Mouse (Mus musculus) cerebellum, adult 18-20 months (tissue): ENCODE data around the gene Zfp629.
A peak's percentile ranks its signal among the peaks of the same experiment; 100 is the strongest.

Source experiments
- DNase-seq, 2 experiments: peaks; one replicate each; pipeline ENCODE4 v3.0.0; 2021

Zfp629 gene

DNA sequence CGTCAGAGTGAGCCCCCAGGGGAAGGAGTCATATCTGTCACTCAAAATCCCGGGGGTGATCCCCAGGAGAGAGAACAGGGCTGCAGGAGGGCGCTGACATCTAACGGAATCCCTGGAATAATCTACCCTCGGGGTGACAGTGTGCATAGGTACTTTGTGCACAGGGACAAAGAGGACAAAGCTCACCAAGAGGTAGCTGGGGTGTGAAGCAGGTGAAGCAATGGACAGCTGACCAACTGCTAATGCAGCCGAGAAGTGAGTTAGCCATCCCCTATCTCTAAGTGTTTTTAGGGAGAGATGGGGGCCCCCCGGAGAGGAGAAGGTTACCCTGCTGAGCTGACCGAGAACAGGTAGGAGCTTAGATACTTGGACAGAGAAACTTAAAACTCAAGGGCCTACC is 1.5 kb downstream of the Zfp629 start:
- no peak for DNase-seq

DNA sequence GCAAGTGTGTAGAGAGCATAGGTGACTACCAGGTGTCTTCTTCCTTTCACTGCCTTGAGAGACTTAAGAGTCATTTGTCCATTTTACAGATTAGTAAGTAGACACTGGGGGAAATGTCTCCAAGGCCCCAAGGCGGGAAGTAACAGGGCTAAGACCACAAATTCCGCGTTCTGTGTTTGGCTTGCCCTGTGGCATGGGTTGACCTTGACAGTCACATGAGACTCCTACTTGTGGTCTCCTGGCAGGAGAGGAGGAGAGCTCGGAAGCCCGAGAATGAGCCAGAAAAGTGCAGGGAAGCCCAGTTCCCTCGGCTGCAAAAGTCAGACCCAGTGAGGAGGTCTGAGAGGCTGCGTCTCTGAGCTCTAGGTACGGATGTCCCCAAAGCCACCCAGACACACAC is 2.1 kb downstream of the Zfp629 start:
- DNase-seq, result no peak

DNA sequence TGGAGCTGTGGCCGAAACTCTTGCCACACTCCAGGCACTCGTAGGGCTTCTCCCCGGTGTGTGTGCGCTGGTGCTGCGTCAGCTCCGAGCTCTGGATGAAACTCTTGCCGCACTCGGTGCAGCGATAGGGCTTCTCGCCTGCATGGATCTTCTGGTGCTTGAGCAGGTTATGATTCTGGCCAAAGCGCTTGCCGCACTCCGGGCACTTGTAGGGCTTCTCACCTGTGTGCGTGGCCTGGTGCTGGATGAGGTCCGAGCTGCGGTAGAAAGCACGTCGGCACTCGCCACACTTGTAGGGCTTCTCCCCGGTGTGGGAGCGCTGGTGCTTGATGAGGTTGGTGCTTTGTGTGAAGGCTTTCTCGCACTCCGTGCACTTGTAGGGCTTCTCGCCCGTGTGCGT is 4.0 kb downstream of the Zfp629 start:
- DNase-seq, result no peak

DNA sequence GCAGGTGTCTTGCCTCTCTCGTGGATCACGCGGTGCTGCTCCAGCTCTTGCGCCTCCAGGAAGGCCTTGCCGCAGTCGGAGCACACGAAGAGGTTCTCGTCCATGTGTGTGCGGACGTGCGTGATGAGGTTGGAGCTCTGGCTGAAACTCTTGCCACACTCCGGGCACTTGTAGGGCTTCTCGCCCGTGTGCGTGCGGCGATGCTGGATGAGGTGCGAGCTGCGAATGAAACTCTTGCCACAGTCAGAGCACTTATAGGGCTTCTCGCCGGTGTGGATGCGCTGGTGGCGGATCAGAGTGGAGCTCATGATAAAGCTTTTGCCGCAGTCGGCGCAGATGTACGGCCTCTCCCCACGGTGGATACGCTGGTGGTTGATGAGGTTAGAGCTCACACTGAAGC is 4.6 kb downstream of the Zfp629 start:
- DNase-seq, result no peak

DNA sequence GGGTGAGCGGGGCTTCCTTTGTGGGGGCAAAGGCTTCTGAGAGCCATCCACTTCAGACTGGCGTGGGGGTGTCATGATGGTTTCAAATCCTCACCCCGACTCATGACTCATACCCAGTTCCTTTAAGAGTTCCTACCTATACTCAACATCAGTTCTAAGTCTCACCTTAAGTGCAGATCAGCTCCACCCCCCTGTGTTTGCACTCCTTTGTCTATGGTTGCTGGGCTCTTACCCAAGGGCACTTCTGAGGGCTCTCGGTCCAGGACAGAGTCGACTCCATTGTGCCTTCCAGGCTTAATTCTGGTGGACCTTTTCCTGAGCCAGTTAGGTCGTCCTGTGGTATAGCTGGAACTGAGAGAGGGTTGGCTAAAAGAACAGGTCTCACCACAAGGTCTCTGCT is 8.4 kb downstream of the Zfp629 start:
- no peak for DNase-seq

DNA sequence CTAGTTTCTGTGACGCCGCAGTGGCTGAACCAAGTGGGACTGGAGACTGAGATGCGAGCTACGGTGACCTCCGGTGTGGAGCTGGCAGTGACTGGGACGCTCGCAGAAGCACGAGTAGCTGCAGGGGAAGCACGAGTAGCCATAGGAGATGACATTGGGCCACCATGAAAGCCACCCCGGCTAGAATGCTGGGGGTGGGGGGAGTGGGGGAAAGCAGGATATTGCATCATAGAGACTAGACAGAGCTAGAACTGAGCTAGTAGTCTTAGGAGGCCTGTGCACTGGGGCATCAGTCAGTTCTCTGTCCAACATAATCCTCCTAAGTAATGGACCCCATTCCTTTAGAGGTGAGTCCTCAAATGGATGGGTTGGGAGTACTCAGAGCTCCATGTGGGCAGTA is 11.3 kb downstream of the Zfp629 start:
- no peak for DNase-seq

DNA sequence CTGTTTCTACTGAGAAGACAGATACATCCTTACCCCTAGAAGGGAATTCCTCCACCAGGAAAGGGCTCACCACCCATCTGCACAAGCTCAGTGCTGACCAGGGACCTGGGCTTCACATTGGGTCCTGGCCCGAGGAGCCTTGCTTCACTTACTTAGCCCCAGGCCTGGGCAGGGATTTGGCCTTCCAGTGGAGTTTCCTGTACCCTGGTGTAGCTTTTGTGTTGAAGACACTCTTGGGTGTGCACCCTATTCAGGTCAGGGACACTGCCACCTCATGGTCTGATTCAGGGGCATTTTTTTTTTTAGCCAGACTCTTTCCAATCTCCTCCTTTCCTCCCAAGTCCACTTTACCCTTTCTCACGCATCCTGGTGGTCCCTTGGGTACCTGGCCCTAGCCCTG is 12.7 kb downstream of the Zfp629 start:
- DNase-seq, result no peak

DNA sequence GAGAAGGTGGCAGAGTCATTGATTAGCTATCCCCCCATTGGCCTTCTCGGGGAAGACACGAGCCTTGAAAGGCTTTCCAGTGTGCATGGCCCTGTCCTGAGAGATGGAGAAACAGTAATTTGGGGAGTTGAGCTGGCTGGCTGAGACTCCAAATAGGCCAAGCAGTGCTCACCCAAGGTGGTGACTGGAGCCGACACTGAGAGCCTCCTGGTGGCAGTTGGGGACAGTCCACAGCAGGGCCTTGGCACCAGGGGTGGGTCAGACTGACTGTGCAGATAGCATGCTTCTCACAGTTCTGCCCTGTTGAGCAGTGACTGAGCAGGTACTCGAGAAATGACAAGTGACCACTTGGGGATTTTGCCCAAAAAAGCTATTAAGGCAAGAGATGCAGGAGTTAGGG is 13.9 kb downstream of the Zfp629 start:
- DNase-seq, result no peak

DNA sequence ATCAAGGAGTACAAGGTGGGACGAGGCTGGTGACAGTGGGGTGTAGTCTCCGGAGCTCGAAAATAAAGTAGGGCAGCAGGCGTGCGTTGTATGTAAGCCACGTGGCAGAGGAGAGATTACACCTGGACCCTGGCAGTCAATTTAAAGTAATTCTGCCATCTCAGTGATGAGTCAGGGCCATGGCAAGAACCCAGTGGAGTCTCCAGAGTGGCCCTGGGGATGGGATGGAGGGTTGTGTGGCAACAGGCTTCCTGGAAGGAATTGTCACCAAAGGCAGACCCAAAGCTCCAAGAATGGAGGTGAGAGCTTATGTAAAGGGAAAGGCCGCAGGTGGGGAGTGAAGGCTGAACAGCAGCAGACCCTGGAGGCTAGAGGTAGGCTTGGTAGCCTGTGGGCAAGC is 15.0 kb downstream of the Zfp629 start:
- no peak for DNase-seq

DNA sequence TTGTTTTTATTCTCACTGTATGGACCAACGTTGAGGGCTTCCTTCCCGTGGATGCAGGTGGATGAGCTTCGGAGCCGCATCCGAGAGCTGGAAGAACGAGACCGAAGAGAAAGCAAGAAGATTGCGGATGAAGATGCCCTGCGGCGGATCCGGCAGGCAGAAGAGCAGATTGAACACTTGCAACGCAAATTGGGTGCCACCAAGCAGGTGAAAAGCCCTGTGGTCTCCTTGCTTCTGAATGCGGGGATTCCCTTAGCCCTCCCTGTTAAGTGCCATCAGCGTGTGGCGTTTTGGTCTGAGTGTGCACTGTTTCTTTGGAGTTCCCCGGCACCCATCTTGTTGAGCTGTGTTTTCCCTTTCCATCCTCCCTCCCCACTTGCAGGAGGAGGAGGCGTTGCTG is 18.9 kb downstream of the Zfp629 start:
- no peak for DNase-seq

DNA sequence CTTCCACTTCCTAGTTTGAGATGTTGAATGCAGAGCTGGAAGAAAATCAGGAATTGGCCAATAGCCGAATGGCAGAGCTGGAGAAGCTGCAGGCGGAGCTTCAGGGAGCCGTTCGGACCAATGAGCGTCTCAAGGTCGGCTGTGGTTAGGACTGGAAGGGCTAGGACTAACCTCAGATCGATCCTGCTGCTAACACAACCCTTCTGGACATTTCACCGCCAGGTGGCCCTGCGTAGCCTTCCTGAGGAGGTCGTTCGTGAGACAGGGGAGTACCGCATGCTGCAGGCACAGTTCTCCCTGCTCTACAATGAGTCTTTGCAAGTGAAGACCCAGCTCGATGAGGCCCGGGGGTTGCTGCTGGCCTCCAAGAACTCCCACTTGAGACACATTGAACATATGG is 23.0 kb downstream of the Zfp629 start:
- DNase-seq, result no peak

DNA sequence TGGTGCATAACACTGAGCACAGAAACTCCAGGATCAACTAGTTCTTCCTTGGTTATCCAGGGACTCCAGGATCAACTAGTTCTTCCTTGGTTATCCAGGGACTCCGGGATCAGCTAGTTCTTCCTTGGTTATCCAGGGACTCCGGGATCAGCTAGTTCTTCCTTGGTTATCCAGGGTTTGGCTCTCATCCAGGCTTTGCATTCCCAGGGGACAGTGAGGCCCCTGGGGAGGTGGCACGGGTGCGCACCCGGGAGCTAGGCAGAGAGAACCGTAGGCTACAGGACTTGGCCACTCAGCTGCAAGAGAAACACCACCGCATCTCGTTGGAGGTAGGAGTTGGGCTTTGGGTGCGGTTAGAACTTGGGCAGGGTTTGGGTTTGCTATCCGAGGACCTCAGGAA is 24.5 kb downstream of the Zfp629 start:
- DNase-seq, result no peak

DNA sequence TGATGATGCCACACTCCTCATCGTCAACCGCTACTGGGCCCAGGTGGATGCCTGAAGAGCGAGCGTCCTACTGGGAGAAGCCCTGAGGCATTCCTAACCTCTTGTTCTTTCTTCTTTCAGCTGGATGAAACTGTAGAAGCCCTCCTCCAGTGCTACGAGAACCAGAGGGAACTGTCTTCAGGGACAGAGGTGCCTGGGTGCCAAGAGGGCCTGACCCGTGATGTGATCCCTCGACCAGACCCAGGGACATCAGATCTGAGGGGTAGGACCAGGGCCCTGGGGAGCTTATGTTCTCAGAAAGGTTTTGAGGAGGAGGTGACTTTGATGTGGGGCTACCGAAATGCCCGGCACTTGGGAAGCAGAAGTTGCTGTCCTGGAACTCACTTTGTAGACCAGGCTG is 26.0 kb downstream of the Zfp629 start:
- no peak for DNase-seq

DNA sequence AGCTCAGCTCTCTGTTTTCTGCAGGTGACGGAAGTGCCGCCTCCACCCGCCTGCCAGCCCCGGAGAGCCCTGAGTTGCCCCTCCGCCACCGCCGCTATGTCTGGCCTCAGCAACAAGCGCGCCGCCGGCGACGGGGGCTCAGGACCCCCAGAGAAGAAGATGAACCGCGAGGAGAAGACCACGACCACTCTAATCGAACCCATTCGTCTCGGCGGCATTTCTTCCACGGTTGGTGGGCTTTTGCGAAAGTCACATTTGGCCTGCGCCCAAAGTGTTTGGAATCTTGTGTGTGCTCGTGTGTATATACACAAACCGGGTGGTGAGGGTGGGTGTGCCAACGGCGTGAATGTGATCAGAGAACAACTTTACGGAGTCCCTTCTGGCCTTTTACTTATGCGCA is 26.7 kb downstream of the Zfp629 start:
- DNase-seq, result no peak

DNA sequence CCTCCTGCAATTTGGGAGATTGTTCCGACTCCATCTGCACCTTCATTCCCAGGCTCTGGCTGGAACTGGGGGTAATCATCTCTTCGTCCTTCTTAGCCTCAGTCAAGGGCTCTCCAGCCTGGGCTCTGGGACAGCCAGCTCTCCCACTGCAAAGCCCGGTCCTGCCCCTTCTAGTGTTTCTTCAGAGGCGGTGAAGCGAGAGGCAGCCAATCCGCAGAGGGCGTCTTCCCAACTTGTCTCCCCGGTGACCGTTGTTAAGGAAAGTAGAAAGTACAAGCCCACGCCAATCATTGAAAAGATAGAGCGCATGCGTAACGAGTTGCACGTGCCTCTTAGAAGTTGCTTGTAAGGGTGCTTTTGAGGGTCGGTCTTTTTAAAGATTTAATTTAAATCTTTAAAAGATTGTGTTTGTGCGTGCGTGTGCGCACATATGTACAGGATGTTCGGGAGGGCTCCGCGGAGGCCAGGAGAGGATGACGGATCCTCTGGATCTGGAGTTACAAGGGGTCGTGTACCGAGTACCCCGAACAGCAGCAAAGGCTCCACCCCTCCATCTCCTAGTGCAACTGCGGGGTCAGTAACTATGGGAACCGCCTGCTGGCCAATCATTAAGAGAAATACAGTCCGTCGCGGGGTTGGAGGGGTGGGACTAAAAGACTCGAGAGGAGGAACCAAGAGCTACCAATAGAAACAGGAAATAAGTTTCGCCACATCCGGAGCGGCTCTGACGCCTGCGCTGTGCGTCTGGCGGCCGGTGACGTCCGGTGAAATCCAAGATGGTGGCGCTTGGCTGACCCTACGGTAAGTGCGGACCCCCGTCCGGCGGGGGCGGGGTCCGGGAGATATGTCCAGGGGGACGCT is 27.4 kb downstream of the Zfp629 start, which contains the start of the genes Ccdc189 and Rnf40:
Ccdc189 (minus strand) TSS at position 585 of the 861 bp plus-strand sequence.
Rnf40 (plus strand) TSS at position 757 of the 861 bp plus-strand sequence.
- DNase-seq, result peak; percentile 87 to 93

DNA sequence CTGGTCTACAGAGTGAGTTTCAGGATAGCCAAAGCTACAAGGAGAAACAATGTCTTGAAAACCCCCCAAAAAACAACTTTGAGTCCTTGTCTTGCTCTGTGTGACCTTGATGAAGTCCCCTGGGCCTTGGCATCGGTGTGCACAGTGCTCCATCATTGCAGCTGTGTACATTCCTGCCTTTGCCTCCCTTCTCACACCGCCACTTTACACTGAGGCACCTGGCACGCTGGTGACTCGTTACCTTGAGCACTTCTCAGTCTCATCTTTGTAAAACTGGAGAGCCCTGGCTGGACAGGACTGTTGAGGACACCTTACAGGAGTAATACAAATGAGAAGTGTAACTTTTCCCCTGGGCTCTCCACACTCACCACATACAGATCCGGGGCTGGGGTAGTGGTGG is 28.4 kb downstream of the Zfp629 start:
- no peak for DNase-seq

DNA sequence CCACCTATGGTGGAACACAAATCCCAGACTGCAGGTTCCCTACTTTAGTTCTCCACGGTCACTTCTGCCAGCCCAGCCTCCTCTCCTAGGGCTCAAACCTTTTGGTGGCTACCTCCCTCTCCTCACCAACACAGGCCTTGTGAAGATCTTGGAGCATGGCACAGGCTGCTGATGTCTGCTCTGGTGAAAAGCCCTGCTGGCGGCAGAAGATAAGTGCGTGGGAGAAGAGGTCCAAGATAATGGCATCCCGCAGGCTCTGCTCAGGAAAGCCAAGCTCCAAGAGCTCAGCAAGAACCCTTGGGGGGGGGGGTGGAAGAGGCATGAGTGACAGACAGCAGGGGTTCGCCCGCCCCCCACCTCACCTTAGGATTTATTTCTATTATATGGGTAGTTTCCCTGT is 29.4 kb downstream of the Zfp629 start:
- no peak for DNase-seq

DNA sequence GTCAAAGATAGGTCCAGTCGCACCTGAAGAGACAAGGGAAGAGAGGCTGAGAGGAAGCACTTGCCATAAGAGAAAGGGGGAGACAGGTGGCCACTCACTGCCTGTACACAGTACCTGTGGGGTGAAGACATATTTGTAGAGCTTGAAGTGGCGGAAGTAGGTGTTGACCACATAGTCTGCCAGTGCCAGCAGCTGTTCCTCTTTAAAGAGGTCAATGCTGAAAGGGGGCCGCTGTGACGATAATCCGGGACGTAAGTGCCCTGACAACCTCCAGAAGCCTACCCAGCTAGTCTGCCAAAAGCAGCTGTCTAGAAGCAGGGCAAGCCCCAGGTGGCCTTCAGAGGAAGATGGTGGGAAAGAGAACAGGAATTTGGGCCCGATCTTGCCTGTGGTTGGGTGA is 30.6 kb downstream of the Zfp629 start:
- DNase-seq, result no peak

DNA sequence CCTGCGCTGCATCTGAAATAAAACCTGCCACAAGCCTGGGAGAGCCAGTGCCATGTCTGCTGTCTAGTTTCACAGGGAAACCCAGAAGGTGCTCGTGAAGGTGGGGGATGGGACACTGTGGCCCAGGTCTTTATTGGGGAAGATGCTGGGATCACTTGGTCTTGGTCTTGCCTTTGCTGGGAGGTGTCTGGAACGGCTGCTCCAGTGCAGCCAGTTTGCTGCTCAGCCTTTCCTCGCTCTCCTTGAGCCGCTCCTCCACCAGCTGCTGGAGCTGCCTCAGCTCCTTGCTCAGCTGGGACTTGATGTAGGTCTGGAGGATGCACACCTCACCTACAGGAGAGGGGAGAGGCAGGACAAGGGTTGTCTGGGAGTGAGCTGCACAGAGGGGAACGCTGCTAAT is 32.3 kb downstream of the Zfp629 start:
- DNase-seq, result no peak

DNA sequence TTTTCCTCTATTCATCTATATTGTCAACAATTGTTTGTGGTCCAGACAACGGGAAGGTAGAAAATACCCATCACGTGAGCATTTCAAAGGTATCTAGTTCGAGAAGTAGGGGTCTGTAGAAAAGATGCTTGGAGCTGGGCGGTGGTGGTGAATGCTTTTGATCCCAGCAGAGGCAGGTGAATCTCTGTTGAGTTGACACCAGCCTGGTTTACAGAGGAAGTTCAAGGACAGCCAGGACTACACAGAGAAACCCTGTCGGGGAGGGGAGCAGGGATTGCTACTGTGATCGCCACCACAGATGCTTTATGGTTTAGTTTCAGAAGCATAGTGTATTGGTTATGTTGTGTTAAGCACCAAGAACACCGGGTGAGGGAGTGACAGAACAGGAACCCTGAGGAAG is 41.5 kb downstream of the Zfp629 start:
- no peak for DNase-seq

DNA sequence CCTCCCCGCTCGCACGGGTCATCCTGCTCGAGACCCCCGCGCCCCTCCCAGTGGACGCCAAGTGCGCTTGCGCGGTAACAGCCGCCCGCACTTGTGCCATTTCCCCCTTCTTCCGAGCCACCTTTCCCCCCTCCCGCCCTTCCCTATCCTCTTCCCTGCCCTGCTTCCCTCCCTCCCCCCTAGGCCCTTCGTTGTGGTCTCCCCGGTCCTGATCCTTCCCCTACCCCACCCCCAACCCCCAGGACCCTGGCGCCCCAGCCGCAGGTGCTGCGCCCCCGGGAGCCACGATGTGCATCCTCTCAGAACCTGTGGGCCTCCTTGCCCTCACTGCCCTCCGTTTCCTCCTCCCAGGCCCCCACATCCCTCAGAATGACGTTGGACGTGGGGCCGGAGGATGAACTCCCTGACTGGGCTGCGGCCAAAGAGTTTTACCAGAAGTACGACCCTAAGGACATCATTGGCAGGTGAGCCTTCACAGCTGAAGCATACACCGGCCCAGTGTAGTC is 42.0 kb downstream of the Zfp629 start:
- DNase-seq, result peak; percentile 44 to 48

DNA sequence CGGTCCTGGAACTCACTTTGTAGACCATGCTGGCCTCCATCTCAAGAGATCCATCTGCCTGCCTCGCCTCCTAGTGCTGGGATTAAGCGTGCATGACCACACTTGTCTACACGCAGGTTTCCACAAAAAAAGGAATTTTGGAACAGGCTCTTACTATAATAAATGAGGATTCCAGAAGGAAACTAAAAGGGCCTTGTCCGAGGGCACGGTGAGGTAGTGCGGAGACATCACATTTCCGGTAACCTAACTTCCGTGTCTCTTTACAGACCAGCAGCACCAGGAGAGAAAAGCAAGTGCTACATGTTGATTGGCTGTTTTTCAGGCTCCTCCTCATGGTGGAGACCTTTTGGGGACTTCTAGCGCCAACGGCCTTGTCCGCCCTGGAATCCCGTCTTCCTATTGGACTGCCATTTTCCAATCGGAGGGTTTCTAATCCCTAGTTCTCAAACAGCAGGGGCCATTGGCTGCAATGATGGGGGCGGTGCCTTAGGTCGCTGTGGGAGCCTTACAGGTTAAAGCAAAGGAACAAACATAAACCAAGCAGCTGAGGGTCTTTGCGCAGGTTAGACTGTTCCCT is 42.6 kb downstream of the Zfp629 start, which contains the start of gene Phkg2:
Phkg2 (plus strand) TSS at position 446 of the 577 bp plus-strand sequence.
- DNase-seq, result peak; percentile 86 to 97

DNA sequence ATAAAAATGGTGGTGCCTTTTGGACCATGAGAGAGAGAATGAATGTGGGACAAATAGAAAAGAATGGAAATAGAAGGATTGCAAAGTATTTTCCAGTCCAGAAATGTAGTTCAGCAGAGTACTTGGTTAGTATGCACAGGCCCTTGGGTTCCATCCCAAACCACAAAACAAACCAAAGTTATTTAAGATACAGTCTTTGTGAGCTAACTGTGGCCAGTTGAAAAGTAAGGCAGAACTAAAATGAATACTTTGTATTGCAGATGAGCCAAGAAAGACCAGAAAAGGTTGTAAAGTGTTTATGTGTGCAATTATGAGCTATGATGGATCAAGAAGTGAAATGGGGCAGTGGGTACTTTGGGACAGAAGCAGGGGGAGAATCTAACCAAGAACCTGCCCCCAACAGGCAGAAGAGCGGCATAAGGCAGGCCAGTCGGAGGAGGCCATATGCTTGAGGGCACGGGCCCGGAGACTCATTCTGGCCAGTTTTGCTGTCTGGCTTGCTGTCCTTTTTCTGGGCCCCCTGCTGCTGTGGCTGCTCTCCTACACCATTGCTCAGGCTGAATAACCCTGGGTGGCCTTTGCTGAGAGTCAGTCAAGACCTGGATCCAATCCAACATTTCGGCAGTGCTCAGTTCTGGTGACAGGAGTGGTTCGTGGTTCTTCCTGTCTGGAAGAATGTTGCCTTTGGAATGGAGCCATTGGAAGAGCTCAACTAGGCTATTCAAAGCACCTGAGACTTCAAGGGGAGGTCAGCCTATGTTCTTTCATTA is 51.0 kb downstream of the Zfp629 start:
- DNase-seq, result peak; percentile 91 to 96
